Mouse (Mus musculus) kidney, embryonic 14.5 days (tissue): ENCODE data around the gene H1fnt. TPM values are rescaled to one million over a fixed set of nuclear protein-coding genes. Genes with fewer than 3 reads are reported as not detected.

Source experiments
- ATAC-seq: fragments of 200-750 bp; cut with Nextera tagmentation; 2 replicates; pipeline ENCODE4 v1.8.0; 2017; ENCODE audit warnings: moderate number of reproducible peaks, mild to moderate bottlenecking, moderate TSS enrichment, moderate library complexity; ENCODE audit not compliant: low FRiP score, low TSS enrichment
- H3K27ac ChIP-seq: fragments of 300-500 bp; sonication (generic); 2 replicates; pipeline ENCODE4 v1.5.1; 2014; ENCODE audit warnings: low read depth, mild to moderate bottlenecking, low read length, moderate library complexity, mixed read lengths
- H3K27me3 ChIP-seq: fragments of 300-500 bp; sonication (generic); 2 replicates; pipeline ENCODE4 v1.6.1; 2014; ENCODE audit warnings: mild to moderate bottlenecking, low read length; ENCODE audit not compliant: control insufficient read depth, insufficient read depth
- H3K36me3 ChIP-seq: fragments of 300-500 bp; sonication (generic); 2 replicates; pipeline ENCODE4 v1.6.1; 2014; ENCODE audit warnings: low read length, mixed read lengths; ENCODE audit not compliant: control insufficient read depth, insufficient read depth
- H3K4me1 ChIP-seq: fragments of 300-500 bp; sonication (generic); 2 replicates; pipeline ENCODE4 v1.6.1; 2014; ENCODE audit warnings: low read length, mixed read lengths; ENCODE audit not compliant: control insufficient read depth, insufficient read depth
- H3K4me2 ChIP-seq: fragments of 300-500 bp; sonication (generic); replicated peaks from 2 replicates; pipeline ENCODE4 v1.6.1; 2014; ENCODE audit warnings: low read depth, mild to moderate bottlenecking, low read length
- H3K4me3 ChIP-seq: fragments of 300-500 bp; sonication (generic); 2 replicates; pipeline ENCODE4 v1.5.1; 2014; ENCODE audit warnings: mild to moderate bottlenecking, low read length
- H3K9ac ChIP-seq: fragments of 300-500 bp; sonication (generic); 2 replicates; pipeline ENCODE4 v1.6.1; 2014; ENCODE audit warnings: low read depth, mild to moderate bottlenecking, low read length, moderate library complexity
- H3K9me3 ChIP-seq: fragments of 300-500 bp; sonication (generic); 2 replicates; pipeline ENCODE4 v1.6.1; 2016; ENCODE audit warnings: low read length; ENCODE audit not compliant: control insufficient read depth
- WGBS: fragments of 180-500 bp; shearing (Covaris S2); extraction: QIAGEN DNeasy Blood & Tissue Kit; methylation state at CpG from one replicate; pipeline ENCODE4 v1.1.7; 2014; 5-methylcytosine and 5-hydroxymethylcytosine counted together
- polyA plus RNA-seq: library from polyadenylated mRNA; unstranded; fragments of >200 nt; fragmentation: Nextera tagmentation; extraction: Ambion mirVana; gene quantifications from 2 replicates; pipeline ENCODE4 v1.2.1, GENCODE M21; 2014

The H1fnt gene
- not detected in 2 replicates for polyA plus RNA-seq

DNA sequence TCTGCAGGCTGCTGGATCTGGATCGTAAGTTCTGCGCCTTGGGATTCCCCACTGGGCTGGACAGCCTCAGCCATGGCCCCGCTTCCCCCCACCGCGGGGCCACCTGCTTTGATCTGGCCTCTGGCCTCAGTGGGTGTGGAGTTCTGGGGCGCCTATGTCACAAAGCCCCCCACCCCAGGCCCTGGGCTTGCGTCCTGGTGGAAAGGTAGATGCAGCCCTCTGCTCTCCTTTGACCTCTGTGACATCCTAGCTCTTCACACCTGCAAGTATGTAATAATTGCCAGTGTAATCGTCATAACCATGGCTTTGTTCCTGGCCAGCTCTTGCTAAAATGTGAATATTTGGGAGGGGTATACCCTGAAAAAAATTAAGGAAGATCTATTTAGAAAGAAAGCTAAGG is at the start of gene H1fnt:
Gene H1fnt (minus strand): TSS at position 101 of the 400 bp plus-strand sequence.
- H3K4me1 ChIP-seq, result no peaks in the 10 kb centered on the region
- H3K27ac ChIP-seq, result no peak within 1 kb of the TSS
- H3K4me3 ChIP-seq, result no peak within 1 kb of the TSS
- no peak for ATAC-seq
- H3K4me2 ChIP-seq, result no peak within 1 kb of the TSS
- H3K9ac ChIP-seq, result no peak within 1 kb of the TSS
- no peaks in the 10 kb centered on the region for H3K27me3 ChIP-seq
- H3K9me3 ChIP-seq, result no peaks in the 10 kb centered on the region
- H3K36me3 ChIP-seq, result no peaks in the 10 kb centered on the region
- 89% methylated on average over 8 of the region's 8 CpGs for WGBS

DNA sequence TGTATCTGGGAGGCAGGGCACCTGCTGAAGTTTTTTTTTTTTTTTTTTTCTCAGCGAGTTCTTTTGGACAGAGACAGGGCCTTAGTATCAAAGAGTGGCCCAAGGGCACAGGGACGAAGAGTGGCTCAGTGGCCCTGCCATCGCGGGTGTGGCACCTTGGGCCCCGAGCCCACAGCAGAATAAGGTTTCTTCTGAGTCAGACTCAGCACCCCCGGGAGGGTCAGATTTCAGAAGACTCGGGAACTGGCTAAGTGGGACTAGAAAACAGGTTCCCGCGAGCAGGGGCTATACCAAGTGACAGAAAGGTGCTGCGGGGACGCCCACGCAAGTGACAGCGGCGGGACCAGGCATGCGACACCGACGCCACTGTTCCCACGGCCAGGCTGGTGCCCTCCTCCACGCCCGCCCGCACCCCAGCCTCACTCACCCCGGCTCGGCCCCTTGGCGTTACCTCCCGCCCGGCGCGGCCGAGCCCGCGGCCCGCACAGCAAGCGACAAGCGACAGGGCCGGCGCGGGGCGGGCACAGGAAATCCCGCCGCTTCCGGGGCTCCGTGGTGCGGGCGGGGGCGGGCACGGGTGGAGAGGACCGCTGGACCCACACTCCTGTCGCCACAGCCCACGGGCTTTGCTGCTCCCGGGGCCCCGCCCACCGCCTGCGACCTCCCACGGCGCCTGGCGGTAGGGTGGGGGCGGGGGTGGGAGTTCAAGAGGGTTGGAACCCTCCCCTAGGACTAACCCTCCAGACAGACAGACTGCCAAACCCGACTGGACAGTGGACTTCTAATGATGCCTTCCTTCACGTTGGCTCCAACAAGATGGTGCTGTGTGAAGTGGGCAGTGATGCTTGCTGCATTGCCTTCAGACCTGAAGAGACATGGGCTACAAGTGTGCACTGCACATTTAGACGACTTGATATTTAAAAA is 38.8 kb upstream of the H1fnt start, which contains the start of gene Zfp641:
Gene Zfp641 (minus strand): TSS at position 534 of the 924 bp plus-strand sequence.
- WGBS, result 2% methylated on average over 52 of the region's 60 CpGs
- peak within 1 kb of the TSS; percentile 97 for H3K4me2 ChIP-seq
- ATAC-seq, result peak; percentile 76
- H3K9ac ChIP-seq, result peak within 1 kb of the TSS; percentile 62
- no peaks in the 10 kb centered on the region for H3K4me1 ChIP-seq
- H3K36me3 ChIP-seq, result no peaks in the 10 kb centered on the region
- no peaks in the 10 kb centered on the region for H3K9me3 ChIP-seq
- H3K27ac ChIP-seq, result no peak within 1 kb of the TSS
- H3K4me3 ChIP-seq, result peak within 1 kb of the TSS; percentile 69
- no peaks in the 10 kb centered on the region for H3K27me3 ChIP-seq

DNA sequence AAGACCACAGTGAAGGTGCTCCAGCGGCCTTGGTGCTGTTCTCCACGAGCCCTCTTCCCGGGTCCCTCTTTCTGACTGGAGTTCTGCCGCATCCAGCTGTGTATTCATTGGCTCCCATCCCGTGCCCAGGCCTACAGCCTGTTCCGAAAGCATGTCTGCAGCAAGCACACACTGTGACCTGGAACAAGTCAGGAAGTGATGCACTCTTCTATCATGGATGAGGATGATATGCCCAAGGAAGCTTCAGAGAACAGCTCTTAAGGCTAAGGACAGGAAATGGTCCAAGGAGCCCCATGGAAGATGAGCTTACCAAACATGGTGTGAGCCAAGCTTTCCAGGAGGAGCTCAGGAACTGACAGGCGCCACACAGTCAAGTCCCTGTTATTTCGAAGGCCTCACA is 36.6 kb upstream of the H1fnt start:
- Histone ChIP-seq H3K27me3 (no peaks in the 10 kb centered on the region), H3K36me3 (no peaks in the 10 kb centered on the region), H3K9ac (no peak overlapping the region), H3K4me2 (no peak overlapping the region), H3K4me1 (no peaks in the 10 kb centered on the region), H3K9me3 (no peaks in the 10 kb centered on the region), H3K4me3 (no peak overlapping the region), H3K27ac (no peak overlapping the region)
- no peak for ATAC-seq
- WGBS, result 90% methylated on average over 8 of the region's 8 CpGs

DNA sequence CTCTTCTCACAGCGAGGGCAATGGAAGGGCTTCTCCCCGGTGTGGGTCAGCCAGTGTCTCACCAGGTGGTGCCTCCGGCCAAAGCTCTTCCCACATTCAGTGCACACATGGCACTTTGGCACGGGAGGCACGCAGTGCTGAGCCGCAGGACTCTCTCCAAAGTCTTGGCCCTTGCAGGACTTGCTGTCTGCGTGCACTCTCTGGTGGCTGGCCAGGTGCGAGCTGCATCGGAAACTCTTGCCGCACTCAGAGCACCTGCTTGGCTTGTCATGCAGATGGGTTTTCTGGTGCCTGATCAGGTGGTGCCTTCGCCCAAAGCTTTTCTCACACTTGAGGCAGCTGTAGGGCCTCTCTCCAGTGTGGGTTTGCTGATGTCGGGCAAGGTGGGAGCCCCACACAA is 31.5 kb upstream of the H1fnt start:
- Histone ChIP-seq H3K4me1 (no peaks in the 10 kb centered on the region), H3K27ac (no peak overlapping the region), H3K4me3 (no peak overlapping the region), H3K9me3 (no peaks in the 10 kb centered on the region), H3K9ac (no peak overlapping the region), H3K27me3 (no peaks in the 10 kb centered on the region), H3K36me3 (no peaks in the 10 kb centered on the region), H3K4me2 (no peak overlapping the region)
- ATAC-seq, result no peak
- WGBS, result 73% methylated on average over 12 of the region's 12 CpGs

DNA sequence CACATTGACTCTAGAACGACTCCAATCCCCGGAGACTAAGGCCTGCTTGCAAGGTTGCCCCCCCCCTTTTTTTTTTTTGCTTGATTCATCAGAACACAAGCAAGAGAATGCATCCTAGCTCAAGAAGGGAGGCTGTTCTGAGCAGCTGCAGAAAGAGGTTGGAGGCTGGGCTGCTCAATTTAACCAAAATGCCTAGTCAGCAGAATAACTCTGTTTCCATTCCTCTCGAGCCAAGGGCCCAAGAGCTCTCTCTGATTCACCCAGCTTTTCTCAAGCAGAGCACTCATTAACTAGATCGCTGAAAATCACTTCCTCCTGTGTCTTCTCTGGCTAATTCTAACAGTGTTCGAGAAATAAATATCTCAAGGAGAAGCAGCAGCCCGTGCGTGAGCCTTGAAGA is 29.3 kb upstream of the H1fnt start:
- Histone ChIP-seq H3K27ac (no peak overlapping the region), H3K4me2 (no peak overlapping the region), H3K9me3 (no peaks in the 10 kb centered on the region), H3K36me3 (no peaks in the 10 kb centered on the region), H3K4me1 (no peaks in the 10 kb centered on the region), H3K9ac (no peak overlapping the region), H3K4me3 (no peak overlapping the region), H3K27me3 (no peaks in the 10 kb centered on the region)
- WGBS, result 69% methylated on average over 7 of the region's 7 CpGs
- ATAC-seq, result no peak

DNA sequence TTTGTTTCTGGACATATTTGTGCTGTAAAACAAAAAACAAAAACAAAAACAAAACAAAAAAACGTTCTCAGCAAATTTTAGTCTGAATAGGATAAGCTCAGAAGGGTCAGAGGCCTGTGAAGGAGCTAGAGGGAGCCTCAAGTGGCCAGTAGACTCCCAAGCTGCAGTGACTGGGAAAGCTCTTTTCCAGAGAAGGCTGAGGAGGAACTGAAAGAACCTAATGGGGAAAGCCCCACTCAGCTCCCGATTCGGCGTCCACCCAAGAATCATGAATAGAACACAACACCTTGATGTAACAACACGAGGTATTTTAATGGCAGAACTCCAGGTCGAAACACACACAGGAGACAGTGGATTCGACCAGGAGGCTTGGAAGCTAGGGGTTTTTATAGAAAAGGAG is 683 bp upstream of the H1fnt start:
- H3K4me1 ChIP-seq, result no peaks in the 10 kb centered on the region
- no peaks in the 10 kb centered on the region for H3K36me3 ChIP-seq
- no peak overlapping the region for H3K4me3 ChIP-seq
- H3K9ac ChIP-seq, result no peak overlapping the region
- H3K27ac ChIP-seq, result no peak overlapping the region
- H3K9me3 ChIP-seq, result no peaks in the 10 kb centered on the region
- no peak for ATAC-seq
- WGBS, result 89% methylated on average over 7 of the region's 7 CpGs
- no peaks in the 10 kb centered on the region for H3K27me3 ChIP-seq
- no peak overlapping the region for H3K4me2 ChIP-seq

DNA sequence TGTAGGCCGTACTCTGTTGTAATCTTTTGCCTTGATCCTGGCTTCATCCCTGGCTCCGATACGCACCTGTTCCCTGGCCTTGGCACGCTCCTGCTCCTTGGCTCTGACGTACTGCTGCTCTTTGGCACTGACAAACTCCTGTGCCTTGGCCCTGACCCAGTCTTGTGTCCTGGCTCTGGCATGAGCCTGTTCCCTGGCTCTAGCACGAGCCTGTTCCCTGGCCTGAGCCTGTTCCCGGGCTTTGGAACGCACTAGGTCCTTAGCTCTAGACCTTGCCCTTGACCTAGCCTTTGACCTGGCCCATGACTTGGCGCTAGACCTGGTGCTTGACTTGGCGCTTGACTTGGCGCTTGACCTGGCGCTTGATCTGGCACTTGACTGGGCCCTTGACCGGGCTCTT is 822 bp downstream of the H1fnt start:
- Histone ChIP-seq H3K4me3 (no peak overlapping the region), H3K4me2 (no peak overlapping the region), H3K9ac (no peak overlapping the region), H3K27ac (no peak overlapping the region), H3K4me1 (no peaks in the 10 kb centered on the region), H3K36me3 (no peaks in the 10 kb centered on the region), H3K27me3 (no peaks in the 10 kb centered on the region), H3K9me3 (no peaks in the 10 kb centered on the region)
- WGBS, result 95% methylated on average over 13 of the region's 13 CpGs
- no peak for ATAC-seq

DNA sequence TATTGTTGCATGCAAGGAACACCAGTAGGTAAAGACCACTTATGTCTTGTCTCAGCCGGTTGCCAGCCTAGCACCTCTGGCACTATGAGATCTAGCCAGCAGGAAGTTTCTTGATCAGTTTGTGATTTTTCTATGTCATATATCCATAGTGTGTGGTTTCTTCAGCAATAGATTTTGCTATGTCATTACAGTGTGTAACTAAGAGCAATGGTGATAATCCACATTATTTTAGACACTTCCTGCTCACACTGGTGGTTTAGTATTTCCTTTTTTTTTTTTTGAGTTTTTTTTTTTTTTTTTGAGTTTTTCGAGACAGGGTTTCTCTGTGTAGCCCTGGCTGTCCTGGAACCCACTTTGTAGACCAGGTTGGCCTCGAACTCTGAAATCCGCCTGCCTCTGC is 21.7 kb downstream of the H1fnt start:
- WGBS, result 93% methylated on average over 4 of the region's 4 CpGs

DNA sequence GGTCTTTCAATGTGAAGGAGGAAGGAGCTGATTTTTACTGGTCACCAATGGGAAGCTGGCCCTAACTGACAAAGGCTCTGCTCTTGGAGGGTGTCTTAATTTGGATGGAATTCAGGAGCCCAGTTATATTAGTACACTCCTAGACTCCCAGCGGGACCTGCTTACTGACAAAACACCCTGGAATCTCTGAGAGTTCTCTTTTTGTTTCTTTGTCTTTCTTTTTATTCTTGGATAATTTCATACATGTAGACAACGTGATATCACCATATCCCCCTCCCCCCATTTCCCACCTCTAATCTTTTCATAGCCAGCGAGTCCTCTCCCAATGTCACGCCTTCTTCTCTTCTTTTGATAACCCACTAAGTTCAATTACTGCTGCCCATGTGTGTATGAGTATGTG is 22.7 kb downstream of the H1fnt start, which contains the start of gene Olfr286:
Gene Olfr286 (minus strand): TSS at position 101 of the 400 bp plus-strand sequence.
- H3K27me3 ChIP-seq, result no peaks in the 10 kb centered on the region
- ATAC-seq, result no peak
- H3K9ac ChIP-seq, result no peak within 1 kb of the TSS
- WGBS, result 87% methylated on average over 4 of the region's 4 CpGs
- H3K36me3 ChIP-seq, result no peaks in the 10 kb centered on the region
- no peaks in the 10 kb centered on the region for H3K4me1 ChIP-seq
- no peaks in the 10 kb centered on the region for H3K9me3 ChIP-seq
- H3K4me2 ChIP-seq, result no peak within 1 kb of the TSS
- no peak within 1 kb of the TSS for H3K4me3 ChIP-seq
- no peak within 1 kb of the TSS for H3K27ac ChIP-seq

More for the DNA sequence above, 21.7 kb downstream of the H1fnt start:
- Histone ChIP-seq H3K27me3 (no peaks in the 10 kb centered on the region), H3K9ac (no peak overlapping the region), H3K4me1 (no peaks in the 10 kb centered on the region), H3K36me3 (no peaks in the 10 kb centered on the region), H3K4me3 (no peak overlapping the region), H3K27ac (no peak overlapping the region), H3K4me2 (no peak overlapping the region), H3K9me3 (no peaks in the 10 kb centered on the region)
- no peak for ATAC-seq
